Mouse (Mus musculus): ENCODE results near the gene Atp6v1e2. TPM values are rescaled to one million over a fixed set of nuclear protein-coding genes. Genes with fewer than 3 reads are reported as not detected.

The Atp6v1e2 gene
- polyA plus RNA-seq, 1 experiment: not detected

GRCm38 (mm10) chr17:86957239-86957638 lies 9.5 kb upstream of the Atp6v1e2 start:
- H3K27me3 ChIP-seq (replicated peaks): peaks cover 38% of the 10 kb centered on the region
- no peak overlapping the region for H3K4me3 ChIP-seq (replicated peaks)
- H3K4me1 ChIP-seq: peaks cover 15% of the 10 kb centered on the region
- TF ChIP-seq GATA1 (IDR thresholded peaks at IDR 0.05; ENCODE audit: borderline replicate concordance, low read length) (no peak), FLI1 (IDR thresholded peaks at IDR 0.05; ENCODE audit: low read length) (no peak)
- peaks cover 24% of the 10 kb centered on the region for H3K9me3 ChIP-seq
- no peaks in the 10 kb centered on the region for H3K36me3 ChIP-seq (replicated peaks; ENCODE audit: low read length)

- Histone ChIP-seq H3K4me3 (replicated peaks) (no peak overlapping the region), H3K9me3 (peaks cover 12% of the 10 kb centered on the region), H3K27me3 (replicated peaks) (peaks cover 38% of the 10 kb centered on the region), H3K4me1 (no peaks in the 10 kb centered on the region), H3K36me3 (replicated peaks; ENCODE audit: low read length) (no peaks in the 10 kb centered on the region)
- TF ChIP-seq GATA1 (IDR thresholded peaks at IDR 0.05; ENCODE audit: borderline replicate concordance, low read length) (no peak), FLI1 (IDR thresholded peaks at IDR 0.05; ENCODE audit: low read length) (no peak)
Measured at GRCm38 (mm10) chr17:86948801-86949200, 1.1 kb upstream of the Atp6v1e2 start.

- Histone ChIP-seq H3K27me3 (replicated peaks) (peaks cover 48% of the 10 kb centered on the region), H3K36me3 (replicated peaks; ENCODE audit: low read length) (no peaks in the 10 kb centered on the region), H3K4me3 (replicated peaks) (no peak overlapping the region), H3K4me1 (no peaks in the 10 kb centered on the region; the same call in 1 of the 2 replicates), H3K9me3 (no peaks in the 10 kb centered on the region)
- TF ChIP-seq FLI1 (IDR thresholded peaks at IDR 0.05; ENCODE audit: low read length) (no peak), GATA1 (IDR thresholded peaks at IDR 0.05; ENCODE audit: borderline replicate concordance, low read length) (no peak)
Measured at GRCm38 (mm10) chr17:86946078-86946477, 1.6 kb downstream of the Atp6v1e2 start.

- peaks cover 45% of the 10 kb centered on the region for H3K27me3 ChIP-seq (replicated peaks)
- no peak for TF ChIP-seq FLI1 (IDR thresholded peaks at IDR 0.05; ENCODE audit: low read length)
- no peak for TF ChIP-seq GATA1 (IDR thresholded peaks at IDR 0.05; ENCODE audit: borderline replicate concordance, low read length)
- no peak overlapping the region for H3K4me3 ChIP-seq (replicated peaks)
- H3K36me3 ChIP-seq (replicated peaks; ENCODE audit: low read length): no peaks in the 10 kb centered on the region
- H3K9me3 ChIP-seq: no peaks in the 10 kb centered on the region
- no peaks in the 10 kb centered on the region; the same call in 1 of the 2 replicates for H3K4me1 ChIP-seq
Measured at GRCm38 (mm10) chr17:86943158-86943557, 4.5 kb downstream of the Atp6v1e2 start.

- TF ChIP-seq FLI1 (IDR thresholded peaks at IDR 0.05; ENCODE audit: low read length): no peak
- no peak for TF ChIP-seq GATA1 (IDR thresholded peaks at IDR 0.05; ENCODE audit: borderline replicate concordance, low read length)
Measured at GRCm38 (mm10) chr17:86942112-86942511, 5.6 kb downstream of the Atp6v1e2 start.

GRCm38 (mm10) chr17:86938683-86939082 lies 9.0 kb downstream of the Atp6v1e2 start:
- TF ChIP-seq FLI1 (IDR thresholded peaks at IDR 0.05; ENCODE audit: low read length) (no peak), GATA1 (IDR thresholded peaks at IDR 0.05; ENCODE audit: borderline replicate concordance, low read length) (no peak)
- Histone ChIP-seq H3K36me3 (replicated peaks; ENCODE audit: low read length) (no peaks in the 10 kb centered on the region), H3K4me3 (replicated peaks) (no peak overlapping the region), H3K27me3 (replicated peaks) (peaks cover 56% of the 10 kb centered on the region), H3K4me1 (peaks cover 7% of the 10 kb centered on the region), H3K9me3 (no peaks in the 10 kb centered on the region)

More at GRCm38 (mm10) chr17:86942112-86942511, 5.6 kb downstream of the Atp6v1e2 start:
- Histone ChIP-seq H3K27me3 (replicated peaks) (peaks cover 49% of the 10 kb centered on the region), H3K9me3 (no peaks in the 10 kb centered on the region), H3K4me1 (peaks cover 7% of the 10 kb centered on the region), H3K36me3 (replicated peaks; ENCODE audit: low read length) (no peaks in the 10 kb centered on the region), H3K4me3 (replicated peaks) (no peak overlapping the region)

- peak overlapping the region; percentile 77 for H3K4me3 ChIP-seq (replicated peaks)
- TF ChIP-seq GATA1 (IDR thresholded peaks at IDR 0.05; ENCODE audit: borderline replicate concordance, low read length) (no peak), FLI1 (IDR thresholded peaks at IDR 0.05; ENCODE audit: low read length) (no peak)
- H3K36me3 ChIP-seq (replicated peaks; ENCODE audit: low read length): no peaks in the 10 kb centered on the region
- H3K27me3 ChIP-seq (replicated peaks): peaks cover 54% of the 10 kb centered on the region
- peaks cover 7% of the 10 kb centered on the region for H3K4me1 ChIP-seq
- H3K9me3 ChIP-seq: no peaks in the 10 kb centered on the region
Measured at GRCm38 (mm10) chr17:86937497-86938155, 10.1 kb downstream of the Atp6v1e2 start.

- peaks cover 52% of the 10 kb centered on the region for H3K27me3 ChIP-seq (replicated peaks)
- no peaks in the 10 kb centered on the region for H3K9me3 ChIP-seq
- no peak for TF ChIP-seq GATA1 (IDR thresholded peaks at IDR 0.05; ENCODE audit: borderline replicate concordance, low read length)
- TF ChIP-seq FLI1 (IDR thresholded peaks at IDR 0.05; ENCODE audit: low read length): no peak
- H3K4me1 ChIP-seq: peaks cover 7% of the 10 kb centered on the region
- no peaks in the 10 kb centered on the region for H3K36me3 ChIP-seq (replicated peaks; ENCODE audit: low read length)
- no peak overlapping the region for H3K4me3 ChIP-seq (replicated peaks)
Measured at GRCm38 (mm10) chr17:86937064-86937463, 10.6 kb downstream of the Atp6v1e2 start.

GRCm38 (mm10) chr17:86932896-86933295 lies 14.8 kb downstream of the Atp6v1e2 start:
- Histone ChIP-seq H3K27me3 (replicated peaks) (peaks cover 42% of the 10 kb centered on the region), H3K9me3 (0 out of 2 replicates have a peak, but pooled peaks cover 3% of the 10 kb centered on the region), H3K36me3 (replicated peaks; ENCODE audit: low read length) (no peaks in the 10 kb centered on the region), H3K4me3 (replicated peaks) (no peak overlapping the region), H3K4me1 (peaks cover 6% of the 10 kb centered on the region)
- TF ChIP-seq GATA1 (IDR thresholded peaks at IDR 0.05; ENCODE audit: borderline replicate concordance, low read length): no peak
- no peak for TF ChIP-seq FLI1 (IDR thresholded peaks at IDR 0.05; ENCODE audit: low read length)

- TF ChIP-seq GATA1 (IDR thresholded peaks at IDR 0.05; ENCODE audit: borderline replicate concordance, low read length) (no peak), FLI1 (IDR thresholded peaks at IDR 0.05; ENCODE audit: low read length) (no peak)
- H3K4me1 ChIP-seq: no peaks in the 10 kb centered on the region
- H3K9me3 ChIP-seq: peaks cover 17% of the 10 kb centered on the region
- H3K4me3 ChIP-seq (replicated peaks): no peak overlapping the region
- H3K27me3 ChIP-seq (replicated peaks): peaks cover 30% of the 10 kb centered on the region
- no peaks in the 10 kb centered on the region for H3K36me3 ChIP-seq (replicated peaks; ENCODE audit: low read length)
Measured at GRCm38 (mm10) chr17:86929981-86930380, 17.7 kb downstream of the Atp6v1e2 start.

All from megakaryocyte, embryonic 14.5 days (primary cell).